Mouse (Mus musculus) liver, embryonic 14.5 days (tissue): ENCODE results near the gene Rasgrp3. TPM values are rescaled to one million over a fixed set of nuclear protein-coding genes. Genes with fewer than 3 reads are reported as not detected.

Experiments
- ATAC-seq: fragments of 200-750 bp; cut with Nextera tagmentation; 2 replicates; pipeline ENCODE4 v1.8.0; 2017; ENCODE audit warnings: moderate number of reproducible peaks, mild to moderate bottlenecking, moderate library complexity; ENCODE audit not compliant: insufficient read depth
- DNase-seq, 3 experiments: peaks; one replicate each; pipeline ENCODE4 v3.0.0-alpha.2; 2012 to 2013; ENCODE audit warnings: low read depth in 3 of 3, low spot score in 3 of 3
- H3K27ac ChIP-seq: fragments of 300-500 bp; sonication (generic); 2 replicates; pipeline ENCODE4 v1.5.1; 2014; ENCODE audit warnings: moderate library complexity, mild to moderate bottlenecking, control low read depth, inconsistent platforms
- H3K27me3 ChIP-seq: fragments of 300-500 bp; sonication (generic); 2 replicates; pipeline ENCODE4 v1.6.1; 2014; ENCODE audit warnings: mild to moderate bottlenecking, low read length, moderate library complexity; ENCODE audit not compliant: control insufficient read depth, insufficient read depth
- H3K36me3 ChIP-seq: fragments of 300-500 bp; sonication (generic); replicated peaks from 2 replicates; pipeline ENCODE4 v1.6.1; 2014; ENCODE audit warnings: low read depth; ENCODE audit not compliant: control insufficient read depth, insufficient read depth
- H3K4me1 ChIP-seq, 2 experiments: fragments of 200-500 bp in 1 of 2; fragments of 300-500 bp in 1 of 2; sonication (generic) in 1 of 2; replicated peaks; 2 replicates each; pipeline ENCODE4 v1.6.1; 2012 to 2014; ENCODE audit warnings: antibody characterized with exemption in 1 of 2, inconsistent platforms in 1 of 2, low read length in 1 of 2; ENCODE audit not compliant: control insufficient read depth in 2 of 2, insufficient read depth in 2 of 2
- H3K4me2 ChIP-seq: fragments of 300-500 bp; sonication (generic); 2 replicates; pipeline ENCODE4 v1.6.1; 2014; ENCODE audit warnings: low read depth, mild to moderate bottlenecking, control low read depth, moderate library complexity
- H3K4me3 ChIP-seq, 2 experiments: fragments of 200-500 bp in 1 of 2; fragments of 300-500 bp in 1 of 2; sonication (generic) in 1 of 2; 2 replicates each; pipeline ENCODE4 v1.5.1; 2012 to 2014; ENCODE audit warnings: low read depth in 2 of 2, low read length in 2 of 2, mild to moderate bottlenecking in 2 of 2, control low read depth in 1 of 2, inconsistent platforms in 1 of 2, moderate library complexity in 1 of 2; ENCODE audit not compliant: insufficient read depth in 1 of 2
- H3K9ac ChIP-seq: fragments of 300-500 bp; sonication (generic); replicated peaks from 2 replicates; pipeline ENCODE4 v1.6.1; 2014; ENCODE audit warnings: mild to moderate bottlenecking, control low read depth, moderate library complexity
- H3K9me3 ChIP-seq: fragments of 300-500 bp; sonication (generic); 2 replicates; pipeline ENCODE4 v1.6.1; 2016; ENCODE audit warnings: low read length, mixed read lengths; ENCODE audit not compliant: control insufficient read depth
- CTCF ChIP-seq: IDR thresholded peaks from 2 replicates; pipeline ENCODE4 v1.5.1; 2016; ENCODE audit warnings: antibody characterized with exemption, low read depth, control low read depth
- EP300 ChIP-seq: IDR thresholded peaks from 2 replicates; pipeline ENCODE4 v1.6.1; 2016; ENCODE audit warnings: antibody characterized with exemption, low read depth
- WGBS: fragments of 180-500 bp; shearing (Covaris S2); extraction: QIAGEN DNeasy Blood & Tissue Kit; methylation state at CpG from one replicate; pipeline ENCODE4 v1.1.7; 2014; ENCODE audit not compliant: insufficient replicate concordance; 5-methylcytosine and 5-hydroxymethylcytosine counted together
- polyA plus RNA-seq, 2 experiments: library from polyadenylated mRNA; depleted of rRNA in 1 of 2; stranded (reverse) in 1 of 2; unstranded in 1 of 2; fragments of >200 nt; fragmentation: Nextera tagmentation in 1 of 2; extraction: Ambion mirVana in 1 of 2; gene quantifications; 2 replicates each; pipeline versions ENCODE4 v1.2.1 to v1.2.3; 2012 to 2014

The Rasgrp3 gene
- polyA plus RNA-seq, 2 experiments, result 2.0 to 2.9 TPM

- no peaks in the 10 kb centered on the region for H3K36me3 ChIP-seq
- H3K4me1 ChIP-seq, result peaks cover 0 to 4% of the 10 kb centered on the region in 2 experiments; a peak in 2 of 4 replicates
- DNase-seq (no peak), ATAC-seq (no peak)
- no peaks in the 10 kb centered on the region for H3K9me3 ChIP-seq
- TF ChIP-seq CTCF (no peak), EP300 (no peak)
- peak overlapping the region; percentile 48; the same call in 1 of the 2 replicates for H3K4me2 ChIP-seq
- WGBS, result 11% methylated on average over 9 of the region's 9 CpGs
- H3K4me3 ChIP-seq, result no peak overlapping the region
- no peak overlapping the region for H3K27ac ChIP-seq
- H3K27me3 ChIP-seq, result no peaks in the 10 kb centered on the region
- H3K9ac ChIP-seq, result no peak overlapping the region
Observed at GRCm38 (mm10) chr17:75464331-75464982, 28.8 kb downstream of the Rasgrp3 start.

GRCm38 (mm10) chr17:75464983-75465634 lies 29.4 kb downstream of the Rasgrp3 start:
- Histone ChIP-seq H3K36me3 (no peaks in the 10 kb centered on the region), H3K4me1 (peaks cover 0 to 4% of the 10 kb centered on the region in 2 experiments; a peak in 2 of 4 replicates), H3K4me3 (peak overlapping the region; percentile 22 to 42; a peak in 2 of 4 replicates), H3K4me2 (peak overlapping the region; percentile 48), H3K9me3 (no peaks in the 10 kb centered on the region), H3K9ac (no peak overlapping the region), H3K27me3 (no peaks in the 10 kb centered on the region), H3K27ac (no peak overlapping the region)
- ATAC-seq (no peak), DNase-seq (no peak)
- TF ChIP-seq EP300 (no peak), CTCF (no peak)
- under 1% methylated on average over 15 of the region's 15 CpGs for WGBS

- TF ChIP-seq CTCF, result no peak
- DNase-seq (no peak), ATAC-seq (no peak)
- Histone ChIP-seq H3K27me3 (no peaks in the 10 kb centered on the region), H3K4me3 (peak overlapping the region in 1 of 2 experiments; percentile 42; a peak in 1 of 4 replicates), H3K4me1 (peaks cover 0 to 4% of the 10 kb centered on the region in 2 experiments; a peak in 2 of 4 replicates), H3K4me2 (peak overlapping the region; percentile 48), H3K36me3 (no peaks in the 10 kb centered on the region), H3K27ac (no peak overlapping the region), H3K9ac (no peak overlapping the region), H3K9me3 (no peaks in the 10 kb centered on the region)
- WGBS, result 5% methylated on average over 14 of the region's 14 CpGs
Observed at GRCm38 (mm10) chr17:75465635-75465997, 29.9 kb downstream of the Rasgrp3 start.

GRCm38 (mm10) chr17:75466948-75467347 lies 31.3 kb downstream of the Rasgrp3 start:
- Histone ChIP-seq H3K27ac (no peak overlapping the region), H3K9me3 (no peaks in the 10 kb centered on the region), H3K4me2 (no peak overlapping the region), H3K4me3 (no peak overlapping the region), H3K4me1 (peaks cover 0 to 4% of the 10 kb centered on the region in 2 experiments; a peak in 2 of 4 replicates), H3K9ac (no peak overlapping the region), H3K27me3 (no peaks in the 10 kb centered on the region), H3K36me3 (no peaks in the 10 kb centered on the region)
- ATAC-seq (no peak), DNase-seq (no peak)
- TF ChIP-seq EP300 (no peak), CTCF (no peak)
- 47% methylated on average over 4 of the region's 4 CpGs for WGBS

GRCm38 (mm10) chr17:75467526-75467925 lies 31.8 kb downstream of the Rasgrp3 start:
- no peak overlapping the region for H3K4me3 ChIP-seq
- WGBS, result 63% methylated on average over 2 of the region's 2 CpGs
- no peak overlapping the region for H3K4me2 ChIP-seq
- H3K27ac ChIP-seq, result no peak overlapping the region
- no peaks in the 10 kb centered on the region for H3K36me3 ChIP-seq
- TF ChIP-seq CTCF (no peak), EP300 (no peak)
- no peak overlapping the region for H3K9ac ChIP-seq
- no peaks in the 10 kb centered on the region for H3K27me3 ChIP-seq
- no peaks in the 10 kb centered on the region for H3K9me3 ChIP-seq
- ATAC-seq (no peak), DNase-seq (no peak)
- H3K4me1 ChIP-seq, result peaks cover 0 to 4% of the 10 kb centered on the region in 2 experiments; a peak in 2 of 4 replicates
